Mouse (Mus musculus): ENCODE data around the gene Zer1.
"Not testable (repeated sequence)": the region's sequence is repeated elsewhere in the genome, so short reads cannot be mapped to it uniquely, and the experiment has no call there.

Gene Zer1

DNA sequence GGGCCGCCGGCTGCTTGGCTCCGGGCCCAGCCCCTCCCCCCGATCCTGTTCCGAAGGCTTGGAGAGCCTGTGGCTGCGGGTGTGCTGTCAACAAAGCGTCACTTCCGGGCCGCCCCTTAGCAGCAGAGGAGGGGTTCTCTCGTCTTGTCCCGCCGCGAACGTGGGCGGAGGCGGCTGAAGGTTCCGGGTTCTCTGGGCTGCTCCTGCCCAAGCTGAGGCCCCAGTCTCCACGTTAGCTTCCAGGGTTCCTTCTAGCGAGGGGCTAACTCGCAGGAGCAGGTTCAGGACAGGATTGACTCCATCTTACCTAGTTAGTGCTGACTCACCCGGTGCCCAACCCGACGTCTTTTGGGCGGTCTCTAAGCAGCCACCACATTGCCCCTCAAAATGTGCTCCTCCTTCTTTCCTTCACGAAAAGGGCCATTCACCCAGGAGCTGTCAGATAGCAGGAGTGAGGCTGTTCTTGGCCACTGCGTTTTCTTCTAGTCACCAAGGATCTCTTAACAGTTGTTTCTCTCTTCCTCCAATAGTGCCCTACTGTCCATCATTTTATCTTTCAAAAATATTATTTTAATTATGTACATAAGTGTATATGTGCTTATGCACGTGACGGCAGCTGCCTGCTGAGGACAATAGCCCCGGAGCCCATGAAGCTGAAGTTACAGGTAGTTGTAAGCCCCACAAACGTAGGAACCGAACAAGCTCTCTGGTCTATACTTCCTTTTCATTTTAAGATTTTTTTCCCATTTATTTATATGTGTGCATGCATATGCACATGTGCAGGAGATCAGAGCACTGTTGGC lies at the start of gene Zer1:
Gene Zer1 (minus strand): TSS at position 114 of the 803 bp plus-strand sequence.
- DNase-seq (ENCODE audit: low spot score): peak; percentile 91

- DNase-seq (ENCODE audit: low spot score): no peak
These were observed 49.3 kb upstream of the Zer1 start for GRCm38 (mm10) chr2:30173541-30174240.

- DNase-seq (ENCODE audit: low spot score): peak; percentile 13
These were observed 47.6 kb upstream of the Zer1 start for GRCm38 (mm10) chr2:30171997-30172382.

- DNase-seq (ENCODE audit: low spot score): peak; percentile 64
These were observed 47.1 kb upstream of the Zer1 start, which contains the start of gene Endog for GRCm38 (mm10) chr2:30171371-30171996. Endog (plus strand) TSS chr2:30171493.

DNA sequence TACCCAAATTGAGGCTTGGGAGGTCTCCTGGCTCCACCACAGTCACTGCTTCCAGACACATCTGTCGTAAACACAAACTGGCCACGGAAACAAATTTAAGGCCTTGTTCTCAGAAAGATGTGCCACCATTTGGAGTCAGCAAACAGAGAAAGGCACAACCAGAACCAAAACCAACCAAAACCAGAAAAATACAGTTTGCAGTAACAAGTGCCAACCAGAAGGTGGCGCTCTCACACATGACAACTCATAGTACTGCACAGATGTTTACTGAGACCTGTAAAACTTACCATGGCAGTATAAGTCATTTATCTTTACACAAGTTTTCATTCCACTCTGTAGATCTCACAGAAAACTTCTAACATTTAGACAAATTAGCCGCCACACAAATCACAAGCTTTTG lies 42.3 kb upstream of the Zer1 start:
- DNase-seq (ENCODE audit: low spot score): peak; percentile 24

- DNase-seq (ENCODE audit: low spot score): no peak
These were observed 40.1 kb upstream of the Zer1 start for GRCm38 (mm10) chr2:30164340-30164932.

GRCm38 (mm10) chr2:30161809-30162208 lies 37.4 kb upstream of the Zer1 start:
- peak; percentile 62 for DNase-seq (ENCODE audit: low spot score)

DNA sequence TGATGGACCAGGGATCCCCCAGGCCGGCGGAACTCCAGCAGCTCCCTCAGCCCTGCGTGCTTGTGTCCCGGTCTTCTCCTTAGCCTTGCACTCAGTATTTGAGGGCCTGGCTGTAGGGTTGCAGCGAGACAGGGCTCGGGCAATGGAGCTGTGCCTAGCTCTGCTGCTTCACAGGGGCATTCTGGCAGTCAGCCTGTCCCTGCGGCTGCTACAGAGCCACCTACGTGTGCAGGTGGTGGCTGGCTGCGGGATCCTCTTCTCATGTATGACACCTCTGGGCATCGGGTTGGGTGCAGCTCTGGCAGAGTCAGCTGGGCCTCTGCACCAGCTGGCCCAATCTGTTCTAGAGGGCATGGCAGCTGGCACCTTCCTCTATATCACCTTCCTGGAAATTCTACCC lies 35.5 kb upstream of the Zer1 start:
- not testable (repeated sequence) for DNase-seq (ENCODE audit: low spot score)

GRCm38 (mm10) chr2:30152616-30153015 lies 28.2 kb upstream of the Zer1 start:
- no peak for DNase-seq (ENCODE audit: low spot score)

- DNase-seq (ENCODE audit: low spot score): no peak
These were observed 27.5 kb upstream of the Zer1 start for GRCm38 (mm10) chr2:30151840-30152239.

DNA sequence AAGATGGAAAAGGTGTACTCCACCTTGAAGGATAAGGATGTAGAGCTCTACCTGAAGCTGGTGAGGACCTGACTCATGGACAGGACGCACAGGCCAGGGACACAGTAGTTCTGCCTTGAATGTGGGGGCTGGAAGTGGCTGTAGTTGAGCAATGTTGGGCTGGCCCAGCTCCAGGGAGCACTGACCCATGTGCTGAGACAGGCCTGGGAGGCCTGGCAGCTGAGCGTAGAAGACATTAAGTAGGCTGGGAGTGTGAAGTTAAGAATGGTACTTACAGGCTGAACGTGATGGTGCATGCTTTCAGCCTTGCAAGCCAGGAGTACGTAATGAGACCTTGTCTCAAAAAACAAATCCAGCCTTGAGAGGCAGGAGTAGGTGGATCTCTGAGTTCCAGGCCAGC lies 23.1 kb upstream of the Zer1 start:
- DNase-seq (ENCODE audit: low spot score): no peak

GRCm38 (mm10) chr2:30144436-30144835 lies 20.1 kb upstream of the Zer1 start:
- DNase-seq (ENCODE audit: low spot score): no peak

DNA sequence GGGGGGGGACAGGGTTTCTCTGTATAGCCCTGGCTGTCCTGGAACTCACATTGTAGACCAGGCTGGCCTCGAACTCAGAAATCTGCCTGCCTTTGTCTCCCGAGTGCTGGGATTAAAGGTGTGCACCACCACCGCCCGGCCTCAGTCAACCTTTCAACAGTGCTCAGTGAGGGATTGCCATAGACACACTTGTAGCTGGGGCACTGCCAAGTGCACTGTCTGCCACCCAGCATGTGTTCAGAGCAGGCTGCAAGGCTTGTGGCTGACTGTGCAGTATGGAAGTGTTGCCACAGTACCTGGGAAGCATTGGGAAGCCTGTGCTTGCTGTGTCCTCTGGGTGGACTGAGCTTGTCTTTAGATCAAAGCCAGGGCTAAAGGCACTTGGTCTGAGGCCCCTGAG lies 15.6 kb upstream of the Zer1 start:
- not testable (repeated sequence) for DNase-seq (ENCODE audit: low spot score)

GRCm38 (mm10) chr2:30136458-30136857 lies 12.1 kb upstream of the Zer1 start:
- DNase-seq (ENCODE audit: low spot score): no peak

GRCm38 (mm10) chr2:30134928-30135620 lies 10.7 kb upstream of the Zer1 start:
- DNase-seq (ENCODE audit: low spot score): no peak

DNA sequence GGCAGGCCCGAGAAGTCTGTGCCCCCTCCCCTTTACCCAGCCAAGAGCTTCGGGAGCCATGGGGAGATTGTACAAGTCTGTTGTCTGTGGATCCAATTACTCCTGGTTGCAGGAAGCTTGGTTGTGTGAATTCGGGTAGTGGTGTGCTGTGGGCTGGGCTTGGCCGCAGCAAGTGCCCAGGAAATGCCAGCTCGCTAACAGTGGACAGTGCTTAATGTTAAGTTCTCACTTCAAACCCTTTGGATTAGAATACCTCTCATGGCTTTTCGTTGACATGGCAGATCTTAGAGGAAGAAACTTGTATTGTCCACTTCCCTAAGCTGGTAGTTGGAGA lies 10.0 kb upstream of the Zer1 start:
- DNase-seq (ENCODE audit: low spot score): peak; percentile 22

DNA sequence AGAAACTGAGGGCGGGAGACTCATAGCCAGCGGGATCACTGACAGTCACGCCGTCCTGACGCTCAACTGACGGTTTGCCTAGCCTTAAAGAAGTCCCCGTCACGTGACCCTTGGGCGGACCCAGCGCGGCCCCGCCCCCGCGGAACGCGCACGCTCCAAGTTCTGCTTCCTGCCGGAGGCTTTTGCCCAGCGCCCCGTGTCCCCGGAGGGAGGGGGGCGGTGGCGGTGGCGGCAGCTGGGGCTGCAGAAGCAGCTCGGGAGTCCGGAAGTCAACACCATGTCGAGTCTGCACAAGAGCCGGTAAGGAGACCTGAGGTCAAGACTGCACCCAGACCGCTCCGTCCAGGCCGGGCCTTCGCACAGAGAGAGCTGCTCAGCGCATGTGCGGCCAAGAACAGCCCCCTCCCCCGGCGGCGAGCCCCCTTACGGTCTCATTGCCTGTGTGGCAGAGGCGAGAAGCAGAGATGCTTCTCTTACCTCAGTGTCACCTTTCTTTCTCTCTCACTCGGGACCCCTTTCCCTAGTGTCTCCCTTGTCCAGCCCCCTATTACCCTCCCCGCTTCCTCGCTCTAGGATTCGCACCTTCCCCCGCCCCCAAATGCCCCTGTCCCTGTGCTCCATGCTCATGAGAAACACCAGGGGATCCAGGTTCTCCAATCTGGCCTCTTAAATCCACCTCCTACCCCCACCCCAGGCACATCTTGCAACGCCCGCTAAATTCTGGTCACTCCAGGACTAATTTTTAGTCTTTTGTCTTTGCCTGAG lies 9.4 kb upstream of the Zer1 start, which contains the start of gene Tbc1d13:
Gene Tbc1d13 (plus strand): TSS at position 134 of the 765 bp plus-strand sequence.
- DNase-seq (ENCODE audit: low spot score): peak; percentile 94

DNA sequence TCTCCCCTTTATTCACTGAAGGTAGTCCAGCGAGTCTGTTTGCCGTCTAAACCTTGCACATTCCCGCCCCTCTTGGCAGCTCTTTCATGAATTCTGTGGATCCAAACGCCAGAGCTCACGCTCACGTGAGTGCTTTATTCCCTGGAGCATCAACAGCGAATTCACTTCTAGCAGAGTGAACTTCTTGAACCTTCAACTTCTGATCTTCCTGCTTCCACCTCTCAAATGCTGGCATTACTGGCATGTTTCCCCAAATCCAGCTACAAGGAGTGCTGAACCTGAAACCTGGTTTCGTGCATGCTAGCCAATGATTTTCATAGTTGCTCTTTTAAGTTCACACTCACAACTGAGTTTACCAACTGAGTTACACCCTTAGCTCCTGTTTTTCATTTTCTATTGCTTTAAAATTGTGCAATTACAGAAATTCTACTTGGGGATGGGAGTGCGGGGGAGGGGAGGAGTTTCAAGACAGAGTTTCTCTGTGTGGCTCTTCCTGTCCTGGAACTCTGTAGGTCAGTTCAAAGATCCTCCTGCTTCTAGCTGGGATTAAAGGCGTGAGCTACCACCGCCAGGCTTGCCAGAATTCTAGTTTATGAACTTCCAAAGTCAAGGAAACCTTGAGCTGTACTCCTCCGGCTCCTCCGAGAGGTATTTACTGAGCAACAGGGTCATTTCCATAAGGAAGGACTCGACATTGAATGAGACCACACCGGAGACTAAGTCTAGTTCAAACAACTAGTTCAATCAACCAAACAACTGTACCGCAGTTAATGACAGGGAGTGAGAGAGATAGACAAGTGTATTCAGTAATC lies 8.6 kb upstream of the Zer1 start:
- peak; percentile 63 for DNase-seq (ENCODE audit: low spot score)

DNA sequence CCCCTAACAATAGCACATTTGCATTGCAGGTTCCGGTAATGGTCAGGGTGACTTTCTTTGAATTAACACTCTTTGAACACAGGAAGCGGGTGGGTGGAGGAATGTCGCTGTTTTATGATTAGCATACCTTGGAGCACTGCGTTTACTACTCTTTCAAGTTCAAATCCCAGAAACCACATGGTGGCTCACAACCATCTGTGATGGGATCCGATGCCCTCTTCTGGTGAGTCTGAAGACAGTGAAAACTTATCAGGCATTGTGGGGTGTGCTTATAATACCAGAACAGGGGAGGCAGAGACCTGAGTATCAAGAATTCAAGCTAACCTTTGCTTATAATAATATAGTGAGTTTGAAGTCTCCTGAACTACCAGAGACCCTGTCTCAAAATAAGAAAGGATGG lies 6.9 kb upstream of the Zer1 start:
- not testable (repeated sequence) for DNase-seq (ENCODE audit: low spot score)

- no peak for DNase-seq (ENCODE audit: low spot score)
These were observed 5.8 kb upstream of the Zer1 start for GRCm38 (mm10) chr2:30130156-30130555.

All from MN1 (cell line).